Mouse (Mus musculus) large intestine, adult 2 months (tissue): Measurements from ENCODE around the gene Olfr631. TPM values are rescaled to one million over a fixed set of nuclear protein-coding genes. Genes with fewer than 3 reads are reported as not detected.
"Not testable (repeated sequence)": the region's sequence is repeated elsewhere in the genome, so short reads cannot be mapped to it uniquely, and the experiment has no call there.

ENCODE experiments used
- DNase-seq: peaks from one replicate; pipeline ENCODE4 v3.0.0-alpha.2; 2012; ENCODE audit warnings: low read depth, low spot score
- WGBS: fragments of 180-500 bp; shearing (Covaris S2); methylation state at CpG from one replicate; pipeline ENCODE4 v1.1.7; 2018; 5-methylcytosine and 5-hydroxymethylcytosine counted together
- polyA plus RNA-seq: library from polyadenylated mRNA; depleted of rRNA; stranded (reverse); fragments of >200 nt; gene quantifications from 2 replicates; pipeline ENCODE4 v1.2.3, GENCODE M21; 2012; rRNA removed

Olfr631 gene
- polyA plus RNA-seq, result not detected in 2 replicates

DNA sequence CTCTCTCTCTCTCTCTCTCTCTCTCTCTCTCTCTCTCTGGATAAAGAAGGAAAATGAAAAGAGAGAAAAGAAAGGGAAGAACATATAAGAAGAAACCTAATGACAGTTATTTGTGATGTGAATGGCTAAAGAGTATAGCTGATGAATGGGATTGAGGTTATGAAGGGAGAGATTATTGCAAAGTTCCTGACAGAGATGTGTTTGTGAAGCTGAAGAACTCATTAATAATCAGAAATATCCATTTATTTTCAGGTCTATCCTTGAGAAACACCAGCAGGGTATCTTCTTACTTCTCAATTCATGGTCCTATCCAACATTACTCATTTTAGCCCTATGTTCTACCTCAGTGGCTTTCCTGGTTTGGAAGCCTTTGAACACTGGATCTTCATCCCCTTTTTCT, at the start of gene Olfr631:
Gene Olfr631 (plus strand): TSS at position 301 of the 400 bp plus-strand sequence.
- no peak for DNase-seq

DNA sequence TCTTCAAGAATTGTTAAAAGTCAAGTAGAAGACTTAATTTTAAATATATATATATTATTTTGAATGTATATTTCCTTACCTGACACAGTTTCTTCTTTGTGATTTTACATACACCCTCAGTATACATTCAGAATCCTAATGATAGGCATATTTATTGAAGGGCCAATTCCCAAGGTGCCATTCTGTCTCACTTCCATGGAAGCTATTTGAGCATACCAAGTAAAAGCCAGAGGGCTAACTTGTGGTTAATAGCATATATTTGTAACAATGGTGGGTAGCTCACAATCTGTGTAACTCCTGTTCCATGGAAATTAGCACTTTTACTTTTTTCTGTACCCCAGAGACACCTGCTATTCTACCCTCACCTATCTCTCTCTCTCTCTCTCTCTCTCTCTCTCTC, 42.5 kb upstream of the Olfr631 start, which contains the start of gene Olfr66:
Gene Olfr66 (minus strand): TSS at position 101 of the 400 bp plus-strand sequence.
- DNase-seq, result no peak

DNA sequence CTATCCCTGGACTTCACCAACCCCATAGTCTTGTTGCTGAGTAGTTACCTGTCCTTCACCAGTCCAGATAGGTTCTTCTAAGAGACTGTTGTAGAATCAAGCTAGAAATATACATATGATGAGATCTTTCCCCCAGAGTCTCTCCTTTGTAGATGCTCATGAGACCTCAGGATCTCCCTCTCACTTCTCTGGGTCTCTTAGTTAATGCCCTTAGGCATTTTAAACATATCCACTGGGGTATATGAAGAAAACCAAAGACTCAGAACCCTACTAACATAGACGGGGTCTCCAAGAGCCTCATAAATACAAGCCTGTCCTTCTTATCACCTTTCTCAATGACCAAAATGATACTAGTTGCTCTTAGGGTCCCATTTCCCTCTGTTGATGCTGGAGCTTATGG, 34.2 kb upstream of the Olfr631 start, which contains the start of gene Olfr64:
Gene Olfr64 (minus strand): TSS at position 101 of the 400 bp plus-strand sequence.
- no peak for DNase-seq
- 66% methylated on average over 1 of the region's 1 CpGs for WGBS

DNA sequence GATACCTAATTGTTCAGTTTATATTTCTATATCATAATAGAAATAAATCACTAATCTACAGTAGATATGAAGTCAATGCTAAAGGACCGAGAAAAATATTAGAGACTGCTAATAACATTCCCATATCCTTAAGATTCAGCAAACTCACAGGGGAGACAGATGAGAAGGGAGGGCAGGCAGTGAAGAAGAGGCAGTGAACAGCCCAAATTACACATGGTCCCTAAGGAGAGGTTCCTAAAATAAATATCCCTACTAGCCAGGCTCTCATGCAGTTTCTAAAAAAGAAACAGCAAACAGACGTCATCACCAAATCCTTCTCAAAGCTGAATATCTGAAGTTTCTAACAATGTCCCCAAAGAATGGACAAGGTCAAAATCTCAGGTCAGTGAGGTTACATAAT, 25.4 kb upstream of the Olfr631 start, which contains the start of gene Olfr65:
Gene Olfr65 (plus strand): TSS at position 301 of the 400 bp plus-strand sequence.
- WGBS, result 68% methylated on average over 2 of the region's 2 CpGs
- DNase-seq, result no peak

DNA sequence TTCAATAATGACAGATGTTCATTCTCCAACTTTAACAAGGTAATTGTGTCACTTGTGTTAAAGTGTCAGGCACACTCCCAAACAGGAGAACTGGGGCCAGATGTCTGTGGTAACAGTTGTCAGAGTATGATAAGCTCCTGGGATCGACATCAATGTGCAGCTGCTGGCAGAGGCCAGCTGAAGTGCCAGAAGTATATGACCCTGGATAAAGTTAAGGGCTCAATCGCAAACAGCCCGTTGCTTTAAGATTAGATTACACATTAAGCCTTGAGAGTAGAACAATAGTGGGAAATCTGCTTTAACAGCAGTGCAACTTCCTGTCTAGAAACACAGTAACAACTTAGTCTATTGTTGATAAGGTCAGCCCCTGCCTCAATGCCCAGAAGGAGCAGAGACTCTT, 18.6 kb upstream of the Olfr631 start:
- WGBS, result 4% methylated on average over 3 of the region's 3 CpGs
- peak; percentile 11 for DNase-seq

DNA sequence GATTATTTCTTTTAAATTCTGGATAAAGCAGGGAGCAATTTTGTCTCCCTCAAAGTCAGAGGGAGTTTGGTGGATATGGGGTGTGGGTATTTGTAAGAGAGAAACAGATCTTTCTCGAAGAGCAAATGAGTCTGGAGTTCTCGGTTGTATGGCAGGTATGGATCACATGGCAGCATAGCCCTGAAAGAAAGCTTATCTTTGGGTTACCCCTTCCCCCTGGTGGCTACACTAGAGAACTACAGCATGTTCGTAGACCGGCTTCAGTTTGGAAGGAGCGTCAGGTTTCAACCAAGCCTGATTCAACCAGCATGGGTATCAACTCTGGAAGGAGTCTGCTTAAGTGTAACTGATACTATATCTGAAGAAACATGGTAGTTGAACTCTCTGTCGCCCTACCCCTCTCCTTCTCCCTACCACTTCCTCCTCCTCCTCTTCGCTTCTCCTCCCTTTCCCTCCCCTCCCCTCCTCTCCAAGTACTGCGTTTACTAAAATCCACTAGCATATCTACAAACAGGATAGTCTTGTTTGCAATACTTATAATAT, 15.6 kb upstream of the Olfr631 start:
- 56% methylated on average over 8 of the region's 8 CpGs for WGBS
- no peak for DNase-seq

DNA sequence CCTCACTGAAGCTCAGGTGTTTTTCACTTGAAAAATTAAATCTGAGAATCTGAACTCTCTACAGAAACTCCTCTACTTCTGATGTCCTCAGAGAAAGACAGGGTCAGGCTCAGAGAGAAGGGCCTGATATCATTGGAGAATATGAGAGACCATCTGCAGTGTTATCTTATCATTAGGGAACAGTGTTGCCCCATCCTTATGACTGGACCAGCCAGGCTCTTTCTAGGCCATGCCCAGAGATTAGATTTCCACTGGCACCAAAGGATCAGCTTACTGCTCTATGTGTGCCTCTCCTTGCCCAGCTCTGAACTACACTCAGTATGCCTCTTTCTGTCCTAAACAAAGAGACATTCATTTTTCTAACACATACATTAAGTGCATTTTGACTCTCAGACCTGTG, 13.3 kb upstream of the Olfr631 start:
- no peak for DNase-seq

DNA sequence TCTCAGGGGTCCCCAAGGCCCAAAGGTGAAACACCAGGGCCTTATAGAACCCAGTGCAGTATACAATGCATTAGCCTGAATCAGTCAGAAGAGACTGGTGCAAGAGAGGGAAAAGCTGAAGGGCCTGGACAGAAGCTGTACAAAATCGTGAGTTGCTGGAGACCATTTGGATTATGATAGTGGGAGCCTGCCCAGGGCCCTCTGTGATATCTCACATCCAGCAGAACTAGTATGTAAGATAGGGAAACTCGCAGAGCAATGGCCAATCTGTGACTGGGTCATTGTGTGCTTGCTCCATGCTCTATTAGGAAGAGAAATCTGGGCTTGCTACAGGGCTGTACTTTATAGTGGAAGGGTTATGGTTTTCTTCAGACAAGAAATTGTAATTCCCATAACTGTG, 5.6 kb downstream of the Olfr631 start, which contains the start of gene Olfr632:
Gene Olfr632 (plus strand): TSS at position 84 of the 400 bp plus-strand sequence.
- no peak for DNase-seq
- 60% methylated on average over 2 of the region's 2 CpGs for WGBS

DNA sequence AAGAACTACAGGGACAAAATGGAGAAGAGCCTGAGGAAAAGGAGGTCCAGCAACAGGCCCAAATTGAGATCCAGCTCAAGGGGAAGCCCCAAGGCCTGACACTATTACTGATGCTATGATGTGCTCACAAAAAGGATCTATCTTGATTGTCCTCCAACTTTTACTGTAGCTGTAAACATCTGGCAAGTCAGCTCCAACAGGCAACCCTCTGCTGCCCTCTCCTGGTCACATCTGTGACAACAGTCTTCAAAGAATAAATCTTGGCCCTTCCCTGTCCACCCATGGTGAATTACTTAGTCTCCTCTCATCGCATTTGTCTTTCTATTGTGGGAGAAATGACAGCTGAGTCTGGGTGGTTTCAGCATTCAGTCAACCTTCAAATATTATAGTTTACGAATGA, 14.1 kb downstream of the Olfr631 start:
- 24% methylated on average over 2 of the region's 2 CpGs for WGBS
- DNase-seq, result peak; percentile 21

DNA sequence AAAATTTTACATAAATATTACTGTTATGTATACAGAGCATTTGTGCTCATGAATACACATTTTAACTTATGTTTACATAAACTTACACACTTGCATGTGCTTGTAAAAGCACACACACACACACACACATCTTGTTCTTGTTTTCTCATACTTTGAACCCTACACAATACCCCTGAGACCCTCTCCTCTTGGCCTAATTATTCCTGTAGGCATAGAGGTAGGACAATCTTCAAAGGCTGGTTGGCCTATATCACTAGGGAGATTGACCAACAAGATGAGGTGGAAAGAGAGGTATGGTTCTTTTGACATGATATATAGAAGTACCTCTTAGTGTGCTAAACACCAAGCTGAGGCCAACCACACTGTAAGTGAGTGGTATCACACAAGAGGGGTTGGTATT, 15.5 kb downstream of the Olfr631 start, which contains the start of gene Olfr633:
Gene Olfr633 (plus strand): TSS at position 301 of the 400 bp plus-strand sequence.
- no peak for DNase-seq

DNA sequence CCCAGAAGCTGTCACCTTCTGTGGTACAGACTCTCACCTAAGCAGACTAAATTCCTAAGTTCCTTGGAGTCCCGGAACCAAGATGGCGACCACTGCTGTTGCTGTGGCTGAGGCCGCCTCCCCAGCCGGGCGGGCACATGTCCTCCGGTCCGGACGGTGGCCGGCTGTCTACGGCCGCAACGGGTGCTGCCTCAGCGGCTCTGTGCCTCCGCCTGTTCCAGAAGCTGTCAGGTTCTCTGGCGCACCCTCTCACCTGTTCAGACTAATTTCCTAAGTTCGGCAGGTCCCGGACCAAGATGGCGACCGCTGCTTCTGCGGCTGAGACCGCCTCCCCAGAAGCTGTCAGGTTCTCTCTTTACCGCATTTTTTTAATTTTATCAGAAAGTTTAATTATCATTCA, 38.2 kb downstream of the Olfr631 start:
- WGBS, result 93% methylated on average over 22 of the region's 22 CpGs
- DNase-seq, result not testable (repeated sequence)

DNA sequence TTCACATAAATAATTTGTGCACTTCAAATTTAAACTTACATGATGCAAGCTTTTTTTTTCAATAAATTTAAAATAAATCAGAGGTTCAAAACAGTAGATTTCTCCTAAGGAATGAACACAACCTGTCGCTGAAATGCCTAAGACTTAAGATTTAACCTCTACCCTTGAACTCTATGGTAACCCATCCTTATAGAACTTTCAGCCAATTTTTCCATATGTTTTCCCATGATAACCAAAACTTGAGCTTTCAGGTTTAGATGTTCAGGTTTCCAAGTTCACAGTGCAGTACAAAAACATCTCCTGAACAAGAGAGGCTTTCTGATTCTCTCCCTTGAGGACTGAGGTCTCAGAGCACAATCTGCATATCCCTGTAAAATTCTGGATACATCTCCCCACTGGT, 42.2 kb downstream of the Olfr631 start, which contains the start of gene Olfr635:
Gene Olfr635 (plus strand): TSS at position 301 of the 400 bp plus-strand sequence.
- 68% methylated on average over 1 of the region's 1 CpGs for WGBS
- DNase-seq, result no peak

DNA sequence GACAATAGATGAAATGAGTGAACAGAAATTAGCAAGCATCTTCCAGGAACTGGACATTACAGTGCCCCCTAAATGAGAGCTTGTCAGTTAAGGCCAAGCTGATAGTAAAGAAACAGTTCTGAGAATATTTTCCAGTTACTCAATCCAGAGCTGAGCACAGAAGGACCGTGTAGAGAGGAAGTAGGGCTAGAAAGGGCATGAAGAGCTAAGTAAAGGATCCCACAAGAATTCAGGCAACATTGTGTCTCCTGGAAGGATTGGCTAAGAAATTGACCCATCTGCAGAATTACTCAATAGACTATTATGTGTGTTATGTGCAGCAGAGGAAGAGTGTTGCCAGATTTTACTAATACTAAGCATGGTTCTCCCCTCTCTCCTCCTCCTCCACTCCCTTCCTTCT, 43.2 kb downstream of the Olfr631 start:
- no peak for DNase-seq
- WGBS, result 39% methylated on average over 1 of the region's 1 CpGs

Other genes with a start within 250 kb of the Olfr631 start
- not detected in 2 replicates for gene Olfr625-ps1, start 246.1 kb upstream of the Olfr631 start, polyA plus RNA-seq
- not detected in 2 replicates for gene Olfr243, start 214.2 kb upstream of the Olfr631 start, polyA plus RNA-seq
- gene Olfr628, start 198.5 kb upstream of the Olfr631 start, polyA plus RNA-seq, result not detected in 2 replicates
- gene Olfr629, start 183.9 kb upstream of the Olfr631 start, polyA plus RNA-seq, result not detected in 2 replicates
- not detected in 2 replicates for gene Olfr630, start 171.5 kb upstream of the Olfr631 start, polyA plus RNA-seq
- gene Olfr69, start 157.2 kb upstream of the Olfr631 start, polyA plus RNA-seq, result not detected in 2 replicates
- gene Olfr68, start 149.1 kb upstream of the Olfr631 start, polyA plus RNA-seq, result not detected in 2 replicates
- gene Olfr67, start 137.0 kb upstream of the Olfr631 start, polyA plus RNA-seq, result not detected in 2 replicates
- 7.5 and 9.3 TPM in 2 replicates for gene Hbb-bt, start 114.8 kb upstream of the Olfr631 start, polyA plus RNA-seq
- gene Hbb-bs, start 100.7 kb upstream of the Olfr631 start, polyA plus RNA-seq, result 97.3 and 114 TPM in 2 replicates
- not detected in 2 replicates for gene Hbb-bh2, start 88.3 kb upstream of the Olfr631 start, polyA plus RNA-seq
- gene Hbb-bh1, start 85.7 kb upstream of the Olfr631 start, polyA plus RNA-seq, result not detected in 2 replicates
- gene Hbb-y, start 75.6 kb upstream of the Olfr631 start, polyA plus RNA-seq, result not detected in 2 replicates
- not detected in 2 replicates for gene Olfr66, start 42.6 kb upstream of the Olfr631 start, polyA plus RNA-seq
- not detected in 2 replicates for gene Olfr64, start 34.3 kb upstream of the Olfr631 start, polyA plus RNA-seq
- not detected in 2 replicates for gene Olfr65, start 25.3 kb upstream of the Olfr631 start, polyA plus RNA-seq
- not detected in 2 replicates for gene Olfr632, start 5.5 kb downstream of the Olfr631 start, polyA plus RNA-seq
- not detected in 2 replicates for gene Olfr633, start 15.6 kb downstream of the Olfr631 start, polyA plus RNA-seq
- not detected in 2 replicates for gene Olfr635, start 42.3 kb downstream of the Olfr631 start, polyA plus RNA-seq
- not detected in 2 replicates for gene Olfr638, start 69.9 kb downstream of the Olfr631 start, polyA plus RNA-seq
- not detected in 2 replicates for gene Olfr639, start 88.5 kb downstream of the Olfr631 start, polyA plus RNA-seq
- not detected in 2 replicates for gene Olfr640, start 96.7 kb downstream of the Olfr631 start, polyA plus RNA-seq
- not detected in 2 replicates for gene Olfr641, start 106.6 kb downstream of the Olfr631 start, polyA plus RNA-seq
- not detected in 2 replicates for gene Olfr642, start 123.8 kb downstream of the Olfr631 start, polyA plus RNA-seq
- gene 4930516K23Rik, start 132.6 kb downstream of the Olfr631 start, polyA plus RNA-seq, result not detected in 2 replicates
- not detected in 2 replicates for gene Olfr644, start 143.0 kb downstream of the Olfr631 start, polyA plus RNA-seq
- not detected in 2 replicates for gene Olfr645, start 156.6 kb downstream of the Olfr631 start, polyA plus RNA-seq
- gene Olfr646, start 176.0 kb downstream of the Olfr631 start, polyA plus RNA-seq, result not detected in 2 replicates
- gene Ubqln5, start 201.0 kb downstream of the Olfr631 start, polyA plus RNA-seq, result not detected in 2 replicates
- gene Olfr643, start 208.6 kb downstream of the Olfr631 start, polyA plus RNA-seq, result not detected in 2 replicates
- gene Ubqln3, start 214.5 kb downstream of the Olfr631 start, polyA plus RNA-seq, result not detected in 2 replicates
- not detected in 2 replicates for gene Ubqlnl, start 221.7 kb downstream of the Olfr631 start, polyA plus RNA-seq
- not detected in 2 replicates for gene Olfm5, start 236.0 kb downstream of the Olfr631 start, polyA plus RNA-seq